Comparison of ENCODE assay signal across 51 mouse cellular contexts in genomic region chr2:104038236-104038635, GRCm38 (mm10). TPM values are rescaled to one million over a fixed set of nuclear protein-coding genes. Genes with fewer than 3 reads are reported as not detected.
"Had no signal": no experiment of that assay in that cellular context is flagged by ENCODE, and none has a peak within 500 bp of the region (broad histone marks: within the 10 kb centered on the region; RNA-seq: fewer than 3 reads in every experiment).

No protein-coding gene starts in this region.

- H3K9ac ChIP-seq: heart, embryonic 12.5 days; heart, embryonic 13.5 days; heart, embryonic 15.5 days; hindbrain, embryonic 12.5 days; hindbrain, embryonic 13.5 days; hindbrain, embryonic 14.5 days; hindbrain, embryonic 15.5 days; intestine, embryonic 15.5 days; kidney, embryonic 15.5 days had no signal

- H3K27ac ChIP-seq: heart, embryonic 13.5 days; heart, embryonic 15.5 days; hindbrain, embryonic 10.5 days; hindbrain, embryonic 12.5 days; hindbrain, embryonic 13.5 days; hindbrain, embryonic 14.5 days; hindbrain, embryonic 15.5 days; hindbrain, postnatal 0 days; intestine, embryonic 15.5 days; kidney, embryonic 15.5 days; kidney, postnatal 0 days; layer of hippocampus, adult 2 months; left cerebral cortex, adult 2 months had no signal

- ATAC-seq: hindbrain, embryonic 16.5 days; hindbrain, postnatal 0 days; inflammation-experienced regulatory T-cells, adult 6 months; intestine, embryonic 15.5 days; intestine, embryonic 16.5 days; intestine, postnatal 0 days had no signal

- DNase-seq: heart, postnatal 10 days; heart, postnatal 14 days; heart, postnatal 36 days; heart, postnatal 4 days; kidney, adult 11 months; kidney, adult 18-20 months; kidney, adult 2 months; kidney, adult 8-10 months; kidney, adult 9 months; kidney, postnatal 10 days; kidney, postnatal 14 days; kidney, postnatal 25 days; kidney, postnatal 36 days; kidney, postnatal 4 days; layer of hippocampus, adult 9-11 months; layer of hippocampus, postnatal 36 days had no signal

- H3K4me3 ChIP-seq: heart, embryonic 12.5 days; heart, embryonic 13.5 days; heart, embryonic 15.5 days; hindbrain, embryonic 10.5 days; hindbrain, embryonic 12.5 days; hindbrain, embryonic 13.5 days; hindbrain, embryonic 15.5 days; intestine, embryonic 15.5 days; kidney, embryonic 15.5 days; layer of hippocampus, adult 2 months; left cerebral cortex, adult 2 months had no signal

- H3K9me3 ChIP-seq: heart, embryonic 12.5 days; heart, embryonic 13.5 days; heart, embryonic 15.5 days; hindbrain, embryonic 10.5 days; hindbrain, embryonic 12.5 days; hindbrain, embryonic 13.5 days; hindbrain, embryonic 15.5 days; intestine, embryonic 15.5 days; kidney, embryonic 15.5 days had no signal

- H3K4me2 ChIP-seq: heart, embryonic 12.5 days; heart, embryonic 13.5 days; heart, embryonic 15.5 days; hindbrain, embryonic 12.5 days; hindbrain, embryonic 13.5 days; hindbrain, embryonic 14.5 days; hindbrain, embryonic 15.5 days; intestine, embryonic 15.5 days; kidney, embryonic 15.5 days had no signal

- H3K27me3 ChIP-seq: heart, embryonic 12.5 days; heart, embryonic 13.5 days; heart, embryonic 15.5 days; hindbrain, embryonic 12.5 days; hindbrain, embryonic 13.5 days; hindbrain, embryonic 15.5 days; intestine, embryonic 15.5 days; kidney, embryonic 15.5 days had no signal

- H3K4me1 ChIP-seq: heart, embryonic 15.5 days; hindbrain, embryonic 12.5 days; hindbrain, embryonic 13.5 days; hindbrain, embryonic 15.5 days; intestine, embryonic 15.5 days; kidney, embryonic 15.5 days had no signal

RNA-seq across cellular contexts. Expression of gene 4931422A03Rik, which starts 10.1 kb away (rescaled TPM):
- total RNA-seq: heart, postnatal 10 days; heart, postnatal 14 days; heart, postnatal 25 days; heart, postnatal 36 days; heart, postnatal 4 days; hematopoietic stem cell, adult 5-6 weeks; hindbrain, postnatal 0 days; layer of hippocampus, adult 18-20 months; layer of hippocampus, adult 2 months; layer of hippocampus, postnatal 10 days; layer of hippocampus, postnatal 14 days; layer of hippocampus, postnatal 25 days; layer of hippocampus, postnatal 36 days; left cerebral cortex, adult 18-20 months; left cerebral cortex, adult 2 months had no signal
- polyA plus RNA-seq: kidney, adult 2 months; large intestine, adult 2 months had no signal

RNA-seq across cellular contexts. Expression of gene Gm10912, which starts 27.4 kb away (rescaled TPM):
- total RNA-seq: hematopoietic stem cell, adult 5-6 weeks; hindbrain, postnatal 0 days; layer of hippocampus, postnatal 14 days had no signal
- polyA plus RNA-seq: heart, embryonic 12.5 days; heart, embryonic 13.5 days; heart, embryonic 14.5 days; heart, embryonic 16.5 days; hindbrain, embryonic 10.5 days; hindbrain, embryonic 11.5 days; hindbrain, embryonic 12.5 days; hindbrain, embryonic 13.5 days; hindbrain, embryonic 14.5 days; hindbrain, embryonic 15.5 days; hindbrain, embryonic 16.5 days; hindbrain, postnatal 0 days; intestine, embryonic 14.5 days; intestine, embryonic 16.5 days; intestine, postnatal 0 days; kidney, embryonic 14.5 days; kidney, embryonic 15.5 days; kidney, embryonic 16.5 days; kidney, postnatal 0 days; large intestine, adult 2 months had no signal

RNA-seq across cellular contexts. Expression of gene Gm10799, which starts 30.1 kb away (rescaled TPM):
- total RNA-seq: heart, postnatal 10 days; heart, postnatal 14 days; heart, postnatal 25 days; heart, postnatal 36 days; heart, postnatal 4 days; hematopoietic stem cell, adult 5-6 weeks; hindbrain, postnatal 0 days; layer of hippocampus, adult 18-20 months; layer of hippocampus, adult 2 months; layer of hippocampus, adult 8-10 months; layer of hippocampus, postnatal 10 days; layer of hippocampus, postnatal 14 days; layer of hippocampus, postnatal 25 days; layer of hippocampus, postnatal 36 days; left cerebral cortex, adult 18-20 months; left cerebral cortex, adult 2 months; left cerebral cortex, adult 8-10 months had no signal
- polyA plus RNA-seq: heart, embryonic 12.5 days; heart, embryonic 13.5 days; heart, embryonic 14.5 days; heart, embryonic 15.5 days; heart, embryonic 16.5 days; heart, postnatal 0 days; hindbrain, embryonic 10.5 days; hindbrain, embryonic 11.5 days; hindbrain, embryonic 12.5 days; hindbrain, embryonic 13.5 days; hindbrain, embryonic 14.5 days; hindbrain, embryonic 15.5 days; hindbrain, embryonic 16.5 days; hindbrain, postnatal 0 days; inflammation-experienced regulatory T-cells, adult 6 months; intestine, embryonic 14.5 days; intestine, embryonic 15.5 days; intestine, embryonic 16.5 days; intestine, postnatal 0 days; kidney, adult 2 months; kidney, embryonic 14.5 days; kidney, embryonic 15.5 days; kidney, embryonic 16.5 days; kidney, postnatal 0 days; large intestine, adult 2 months had no signal

RNA-seq across cellular contexts. Expression of gene Cd59b, which starts 31.4 kb away (rescaled TPM):
- total RNA-seq: hindbrain, postnatal 0 days; layer of hippocampus, adult 2 months had no signal
- polyA plus RNA-seq: inflammation-experienced regulatory T-cells, adult 6 months had no signal
